Mouse (Mus musculus) limb, embryonic 14.5 days (tissue): ENCODE data around the gene Padi4. TPM values are rescaled to one million over a fixed set of nuclear protein-coding genes. Genes with fewer than 3 reads are reported as not detected.

Source experiments
- ATAC-seq: fragments of 200-750 bp; cut with Nextera tagmentation; 2 replicates; pipeline ENCODE4 v1.8.0; 2017; ENCODE audit warnings: low read depth, moderate number of reproducible peaks, moderate TSS enrichment; ENCODE audit not compliant: low FRiP score
- DNase-seq: peaks from one replicate; pipeline ENCODE4 v3.0.0-alpha.2; 2015; ENCODE audit warnings: low spot score
- H3K27ac ChIP-seq: fragments of 300-500 bp; sonication (generic); replicated peaks from 2 replicates; pipeline ENCODE4 v1.5.1; 2014; ENCODE audit warnings: low read depth, mild to moderate bottlenecking, low read length, moderate library complexity, mixed read lengths
- H3K27me3 ChIP-seq: fragments of 300-500 bp; sonication (generic); 2 replicates; pipeline ENCODE4 v1.6.1; 2014; ENCODE audit warnings: low read length, mixed read lengths; ENCODE audit not compliant: control insufficient read depth, insufficient read depth
- H3K36me3 ChIP-seq: fragments of 300-500 bp; sonication (generic); 2 replicates; pipeline ENCODE4 v1.6.1; 2014; ENCODE audit warnings: mild to moderate bottlenecking, low read length, moderate library complexity, mixed read lengths; ENCODE audit not compliant: control insufficient read depth, insufficient read depth
- H3K4me1 ChIP-seq: fragments of 300-500 bp; sonication (generic); 2 replicates; pipeline ENCODE4 v1.6.1; 2014; ENCODE audit warnings: antibody characterized with exemption, low read length, mixed read lengths; ENCODE audit not compliant: control insufficient read depth, insufficient read depth
- H3K4me2 ChIP-seq: fragments of 300-500 bp; sonication (generic); replicated peaks from 2 replicates; pipeline ENCODE4 v1.6.1; 2014; ENCODE audit warnings: low read depth, mild to moderate bottlenecking, low read length, moderate library complexity; ENCODE audit not compliant: severe bottlenecking
- H3K4me3 ChIP-seq: fragments of 300-500 bp; sonication (generic); replicated peaks from 2 replicates; pipeline ENCODE4 v1.5.1; 2014; ENCODE audit warnings: low read length
- H3K9ac ChIP-seq: fragments of 300-500 bp; sonication (generic); 2 replicates; pipeline ENCODE4 v1.6.1; 2014; ENCODE audit warnings: mild to moderate bottlenecking, low read depth, low read length, moderate library complexity; ENCODE audit not compliant: severe bottlenecking
- H3K9me3 ChIP-seq: fragments of 300-500 bp; sonication (generic); 2 replicates; pipeline ENCODE4 v1.6.1; 2016; ENCODE audit warnings: low read length; ENCODE audit not compliant: control insufficient read depth
- POLR2A ChIP-seq: fragments of 200-500 bp; IDR thresholded peaks from 2 replicates; pipeline ENCODE4 v1.8.0; 2012; ENCODE audit warnings: inconsistent platforms, mild to moderate bottlenecking, moderate library complexity, borderline replicate concordance; ENCODE audit not compliant: insufficient read depth, insufficient read length; ENCODE audit errors: extremely low read depth
- WGBS: fragments of 180-500 bp; shearing (Covaris S2); extraction: QIAGEN DNeasy Blood & Tissue Kit; methylation state at CpG from one replicate; pipeline ENCODE4 v1.1.7; 2014; 5-methylcytosine and 5-hydroxymethylcytosine counted together
- polyA plus RNA-seq, 2 experiments: library from polyadenylated mRNA; depleted of rRNA in 1 of 2; stranded (reverse) in 1 of 2; unstranded in 1 of 2; fragments of >200 nt; fragmentation: Nextera tagmentation in 1 of 2; extraction: Ambion mirVana in 1 of 2; gene quantifications; 2 replicates each; pipeline versions ENCODE4 v1.2.1 to v1.2.3; 2012 to 2014

The Padi4 gene
- polyA plus RNA-seq (2012; rRNA removed) (0.10 and 0.11 TPM in 2 replicates), polyA plus RNA-seq (2014; fragmentation: Nextera tagmentation; extraction: Ambion mirVana) (not detected in 2 replicates)

- DNase-seq = no peak
- Histone ChIP-seq H3K4me2 (no peak within 1 kb of the TSS), H3K9me3 (no peaks in the 10 kb centered on the region), H3K4me1 (no peaks in the 10 kb centered on the region), H3K27ac (no peak within 1 kb of the TSS), H3K9ac (no peak within 1 kb of the TSS), H3K4me3 (no peak within 1 kb of the TSS), H3K36me3 (no peaks in the 10 kb centered on the region), H3K27me3 (no peaks in the 10 kb centered on the region)
- no peak for TF ChIP-seq POLR2A
- no peak for ATAC-seq
- WGBS = 82% methylated on average over 21 of the region's 21 CpGs
Measured at GRCm38 (mm10) chr4:140774025-140774800, at the start of gene Padi4. TSS of gene Padi4 (minus strand) at chr4:140774236.

- no peak overlapping the region for H3K4me3 ChIP-seq
- ATAC-seq = no peak
Measured at GRCm38 (mm10) chr4:140821988-140822387, 48.0 kb upstream of the Padi4 start.

GRCm38 (mm10) chr4:140817413-140817812 lies 43.4 kb upstream of the Padi4 start:
- DNase-seq (no peak), ATAC-seq (no peak)
- H3K9ac ChIP-seq = no peak overlapping the region
- no peak overlapping the region for H3K4me2 ChIP-seq
- no peak overlapping the region for H3K27ac ChIP-seq
- no peak overlapping the region for H3K4me3 ChIP-seq
- 91% methylated on average over 8 of the region's 8 CpGs for WGBS
- H3K36me3 ChIP-seq = no peaks in the 10 kb centered on the region
- no peaks in the 10 kb centered on the region for H3K27me3 ChIP-seq
- peaks cover 18% of the 10 kb centered on the region for H3K4me1 ChIP-seq
- no peaks in the 10 kb centered on the region; the same call in 1 of the 2 replicates for H3K9me3 ChIP-seq
- no peak for TF ChIP-seq POLR2A

More at GRCm38 (mm10) chr4:140821988-140822387, 48.0 kb upstream of the Padi4 start:
- Histone ChIP-seq H3K27me3 (no peaks in the 10 kb centered on the region), H3K36me3 (no peaks in the 10 kb centered on the region), H3K4me1 (no peaks in the 10 kb centered on the region), H3K4me2 (no peak overlapping the region), H3K27ac (no peak overlapping the region), H3K9ac (no peak overlapping the region), H3K9me3 (peaks cover 21% of the 10 kb centered on the region)
- 65% methylated on average over 5 of the region's 5 CpGs for WGBS
- no peak for TF ChIP-seq POLR2A
- DNase-seq = no peak

DNA sequence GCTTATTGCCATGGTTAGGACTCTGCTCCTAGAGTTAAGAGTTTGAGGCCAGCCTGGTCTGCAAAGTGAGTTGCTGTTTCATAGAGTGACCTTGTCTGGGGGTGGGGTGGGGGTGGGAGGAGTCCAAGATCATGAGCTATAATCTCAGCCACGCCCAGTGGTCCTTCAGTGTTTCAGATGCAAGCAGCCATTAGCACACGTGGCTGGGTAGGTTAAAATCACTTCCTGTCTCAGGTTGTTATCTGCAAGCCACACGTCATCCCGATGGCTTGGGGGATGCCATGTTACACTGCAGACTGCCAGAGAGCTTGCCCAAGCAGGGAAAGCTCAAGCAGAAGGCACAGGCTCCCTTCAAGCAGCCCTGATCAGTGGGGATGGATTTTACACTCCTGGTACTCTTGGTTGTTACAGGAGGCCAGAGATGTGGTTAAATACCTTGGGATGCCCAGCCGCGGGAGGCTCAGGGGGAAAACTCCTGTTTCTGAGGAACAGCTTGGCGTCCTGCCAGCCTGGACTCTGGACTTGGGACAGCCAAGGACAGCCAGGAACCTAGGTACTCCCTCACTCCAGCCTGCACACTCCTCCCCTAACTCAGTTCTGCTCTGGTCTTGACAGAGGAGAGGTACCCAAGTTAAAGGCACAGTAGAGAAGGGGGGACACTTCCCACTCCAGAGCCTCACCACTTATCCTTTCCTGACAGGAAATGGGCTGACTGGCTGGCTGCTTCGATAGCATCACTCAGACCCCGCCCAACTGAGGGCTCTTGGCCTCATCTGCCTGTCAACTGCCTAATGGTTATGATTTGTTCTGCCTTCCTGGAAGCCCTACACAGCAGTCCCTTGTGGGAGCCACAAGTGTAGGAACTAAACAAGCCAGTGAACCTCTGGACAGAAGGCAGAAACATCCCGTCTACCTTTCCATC lies 42.2 kb upstream of the Padi4 start:
- 33% methylated on average over 10 of the region's 10 CpGs for WGBS
- no peaks in the 10 kb centered on the region for H3K9me3 ChIP-seq
- H3K4me2 ChIP-seq = no peak overlapping the region
- H3K27ac ChIP-seq = no peak overlapping the region
- no peak overlapping the region for H3K9ac ChIP-seq
- no peak overlapping the region for H3K4me3 ChIP-seq
- H3K27me3 ChIP-seq = no peaks in the 10 kb centered on the region
- TF ChIP-seq POLR2A = no peak
- H3K36me3 ChIP-seq = no peaks in the 10 kb centered on the region
- H3K4me1 ChIP-seq = peaks cover 24% of the 10 kb centered on the region
- ATAC-seq (no peak), DNase-seq (no peak)

- H3K27me3 ChIP-seq = no peaks in the 10 kb centered on the region
- no peak overlapping the region for H3K4me2 ChIP-seq
- H3K27ac ChIP-seq = no peak overlapping the region
- H3K9ac ChIP-seq = no peak overlapping the region
- peaks cover 24% of the 10 kb centered on the region for H3K4me1 ChIP-seq
- H3K4me3 ChIP-seq = no peak overlapping the region
- WGBS = 69% methylated on average over 5 of the region's 5 CpGs
- TF ChIP-seq POLR2A = no peak
- DNase-seq (no peak), ATAC-seq (no peak)
- H3K36me3 ChIP-seq = no peaks in the 10 kb centered on the region
- no peaks in the 10 kb centered on the region for H3K9me3 ChIP-seq
Measured at GRCm38 (mm10) chr4:140815496-140815895, 41.5 kb upstream of the Padi4 start.
